Mouse (Mus musculus) liver, embryonic 13.5 days (tissue): ENCODE measurements around the gene Ptges3. TPM values are rescaled to one million over a fixed set of nuclear protein-coding genes. Genes with fewer than 3 reads are reported as not detected.

ENCODE experiments used
- ATAC-seq: fragments of 200-750 bp; cut with Nextera tagmentation; 2 replicates; pipeline ENCODE4 v1.8.0; 2017; ENCODE audit warnings: low read depth, mild to moderate bottlenecking, moderate number of reproducible peaks, moderate library complexity
- DNase-seq: peaks from one replicate; pipeline ENCODE4 v3.0.0; 2022
- H3K27ac ChIP-seq: fragments of 300-500 bp; sonication (generic); 2 replicates; pipeline ENCODE4 v1.5.1; 2015; ENCODE audit warnings: moderate library complexity, mild to moderate bottlenecking, inconsistent platforms
- H3K27me3 ChIP-seq: fragments of 300-500 bp; sonication (generic); 2 replicates; pipeline ENCODE4 v1.6.1; 2015; ENCODE audit warnings: mild to moderate bottlenecking, inconsistent platforms
- H3K36me3 ChIP-seq: fragments of 300-500 bp; sonication (generic); 2 replicates; pipeline ENCODE4 v1.6.1; 2015; ENCODE audit warnings: mild to moderate bottlenecking, inconsistent platforms
- H3K4me1 ChIP-seq: fragments of 300-500 bp; sonication (generic); replicated peaks from 2 replicates; pipeline ENCODE4 v1.6.1; 2015; ENCODE audit warnings: inconsistent platforms
- H3K4me2 ChIP-seq: fragments of 300-500 bp; sonication (generic); 2 replicates; pipeline ENCODE4 v1.6.1; 2015; ENCODE audit warnings: inconsistent platforms, mild to moderate bottlenecking, moderate library complexity
- H3K4me3 ChIP-seq: fragments of 300-500 bp; sonication (generic); replicated peaks from 2 replicates; pipeline ENCODE4 v1.5.1; 2015; ENCODE audit warnings: mild to moderate bottlenecking, inconsistent platforms
- H3K9ac ChIP-seq: fragments of 300-500 bp; sonication (generic); 2 replicates; pipeline ENCODE4 v1.6.1; 2015; ENCODE audit warnings: mild to moderate bottlenecking, inconsistent platforms
- H3K9me3 ChIP-seq: fragments of 300-500 bp; sonication (generic); replicated peaks from 2 replicates; pipeline ENCODE4 v1.6.1; 2016; ENCODE audit warnings: inconsistent platforms
- WGBS: fragments of 180-500 bp; shearing (Covaris S2); methylation state at CpG from one replicate; pipeline ENCODE4 v1.1.7; 2015; ENCODE audit not compliant: insufficient replicate concordance; 5-methylcytosine and 5-hydroxymethylcytosine counted together
- polyA plus RNA-seq: library from polyadenylated mRNA; unstranded; fragments of >200 nt; fragmentation: Nextera tagmentation; extraction: Ambion mirVana; gene quantifications from 2 replicates; pipeline ENCODE4 v1.2.1, GENCODE M21; 2015

Ptges3 gene
- 380 and 439 TPM in 2 replicates for polyA plus RNA-seq

- no peaks in the 10 kb centered on the region for H3K9me3 ChIP-seq
- H3K27ac ChIP-seq: peak within 1 kb of the TSS; percentile 97
- H3K4me1 ChIP-seq: peaks cover 44% of the 10 kb centered on the region
- peak within 1 kb of the TSS; percentile 96 for H3K4me2 ChIP-seq
- DNase-seq (peak; percentile 94), ATAC-seq (peak; percentile 89)
- H3K36me3 ChIP-seq: peaks cover 3% of the 10 kb centered on the region
- no peaks in the 10 kb centered on the region for H3K27me3 ChIP-seq
- H3K9ac ChIP-seq: peak within 1 kb of the TSS; percentile 91
- peak within 1 kb of the TSS; percentile 78 for H3K4me3 ChIP-seq
- 1% methylated on average over 58 of the region's 72 CpGs for WGBS
Observed at GRCm38 (mm10) chr10:128058601-128059151, at the start of gene Ptges3. TSS of gene Ptges3 (plus strand) at chr10:128058954.

GRCm38 (mm10) chr10:128009735-128010134 lies 49.0 kb upstream of the Ptges3 start:
- Histone ChIP-seq H3K4me3 (no peak overlapping the region), H3K4me1 (no peaks in the 10 kb centered on the region), H3K4me2 (no peak overlapping the region), H3K27me3 (no peaks in the 10 kb centered on the region), H3K27ac (no peak overlapping the region), H3K9ac (no peak overlapping the region), H3K9me3 (no peaks in the 10 kb centered on the region), H3K36me3 (no peaks in the 10 kb centered on the region)
- DNase-seq (no peak), ATAC-seq (no peak)
- 61% methylated on average over 5 of the region's 5 CpGs for WGBS

GRCm38 (mm10) chr10:128015068-128015934 lies 43.5 kb upstream of the Ptges3 start, which contains the start of gene Prim1:
TSS of gene Prim1 (plus strand) at chr10:128015168.
- H3K4me3 ChIP-seq: peak within 1 kb of the TSS; percentile 71
- no peaks in the 10 kb centered on the region for H3K27me3 ChIP-seq
- H3K27ac ChIP-seq: peak within 1 kb of the TSS; percentile 73
- peak; percentile 84 for DNase-seq
- peak; percentile 95 for ATAC-seq
- no peaks in the 10 kb centered on the region for H3K9me3 ChIP-seq
- peak within 1 kb of the TSS; percentile 77 for H3K9ac ChIP-seq
- WGBS: 2% methylated on average over 31 of the region's 31 CpGs
- H3K36me3 ChIP-seq: peaks cover 31% of the 10 kb centered on the region
- peaks cover 14% of the 10 kb centered on the region for H3K4me1 ChIP-seq
- peak within 1 kb of the TSS; percentile 78 for H3K4me2 ChIP-seq

DNA sequence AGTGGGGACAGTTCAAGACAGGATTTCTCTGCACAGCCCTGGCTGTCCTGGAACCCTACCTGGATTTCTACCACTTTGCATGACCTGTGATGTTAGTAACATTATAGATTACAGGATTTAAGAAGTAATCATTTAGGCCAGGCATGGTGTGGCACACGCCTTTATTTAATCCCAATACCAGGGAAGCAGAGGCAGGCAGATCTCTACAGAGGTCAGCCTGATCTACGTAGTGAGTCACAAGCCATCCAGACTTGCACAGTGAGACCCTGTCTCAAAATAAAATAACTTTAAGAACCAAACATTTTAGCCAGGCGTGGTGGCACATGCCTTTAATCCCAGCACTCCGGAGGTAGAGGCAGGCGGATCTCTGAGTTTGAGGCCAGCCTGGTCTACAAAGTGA lies 36.6 kb upstream of the Ptges3 start:
- WGBS: 89% methylated on average over 5 of the region's 5 CpGs
- Histone ChIP-seq H3K27ac (no peak overlapping the region), H3K4me2 (no peak overlapping the region), H3K4me1 (0 out of 2 replicates have a peak, but pooled peaks cover under 1% of the 10 kb centered on the region), H3K9me3 (no peaks in the 10 kb centered on the region), H3K36me3 (peaks cover 93% of the 10 kb centered on the region), H3K27me3 (no peaks in the 10 kb centered on the region), H3K4me3 (no peak overlapping the region), H3K9ac (no peak overlapping the region)
- DNase-seq: no peak
- ATAC-seq: no peak

DNA sequence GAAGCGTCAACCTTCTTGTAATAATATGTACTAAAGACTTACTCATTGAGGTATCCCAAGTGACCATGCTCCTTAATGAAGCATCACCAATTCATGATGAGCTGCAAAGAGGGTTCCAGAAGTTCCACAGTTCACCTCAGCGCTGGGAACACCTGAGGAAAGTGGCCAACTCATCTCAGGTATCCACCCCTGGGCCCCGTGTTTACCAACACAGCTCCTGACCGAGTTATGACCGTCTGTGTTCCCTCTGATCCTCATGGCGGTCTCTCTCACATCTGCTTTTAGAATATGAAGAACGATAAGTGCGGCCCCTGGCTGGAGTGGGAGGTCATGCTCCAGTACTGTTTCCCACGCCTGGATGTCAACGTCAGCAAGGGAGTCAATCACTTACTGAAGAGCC lies 35.3 kb upstream of the Ptges3 start:
- Histone ChIP-seq H3K27ac (no peak overlapping the region), H3K4me2 (no peak overlapping the region), H3K4me1 (no peaks in the 10 kb centered on the region), H3K9ac (no peak overlapping the region), H3K4me3 (no peak overlapping the region), H3K27me3 (no peaks in the 10 kb centered on the region), H3K9me3 (no peaks in the 10 kb centered on the region), H3K36me3 (peaks cover 96% of the 10 kb centered on the region)
- DNase-seq: no peak
- WGBS: 92% methylated on average over 10 of the region's 10 CpGs
- no peak for ATAC-seq

GRCm38 (mm10) chr10:128029931-128030330 lies 28.8 kb upstream of the Ptges3 start:
- no peak overlapping the region for H3K27ac ChIP-seq
- H3K4me3 ChIP-seq: no peak overlapping the region
- H3K4me1 ChIP-seq: peaks cover 5% of the 10 kb centered on the region
- H3K9ac ChIP-seq: no peak overlapping the region
- ATAC-seq (no peak), DNase-seq (no peak)
- H3K27me3 ChIP-seq: 0 out of 2 replicates have a peak, but pooled peaks cover 8% of the 10 kb centered on the region
- 85% methylated on average over 7 of the region's 7 CpGs for WGBS
- H3K9me3 ChIP-seq: no peaks in the 10 kb centered on the region
- H3K4me2 ChIP-seq: no peak overlapping the region
- H3K36me3 ChIP-seq: peaks cover 68% of the 10 kb centered on the region

GRCm38 (mm10) chr10:128030860-128031259 lies 27.9 kb upstream of the Ptges3 start:
- peaks cover 7% of the 10 kb centered on the region for H3K4me1 ChIP-seq
- no peak overlapping the region for H3K9ac ChIP-seq
- 0 out of 2 replicates have a peak, but pooled peaks cover 8% of the 10 kb centered on the region for H3K27me3 ChIP-seq
- no peaks in the 10 kb centered on the region for H3K9me3 ChIP-seq
- H3K4me3 ChIP-seq: no peak overlapping the region
- H3K27ac ChIP-seq: no peak overlapping the region
- DNase-seq (no peak), ATAC-seq (no peak)
- H3K36me3 ChIP-seq: peaks cover 59% of the 10 kb centered on the region
- no peak overlapping the region for H3K4me2 ChIP-seq
- WGBS: 32% methylated on average over 2 of the region's 2 CpGs

DNA sequence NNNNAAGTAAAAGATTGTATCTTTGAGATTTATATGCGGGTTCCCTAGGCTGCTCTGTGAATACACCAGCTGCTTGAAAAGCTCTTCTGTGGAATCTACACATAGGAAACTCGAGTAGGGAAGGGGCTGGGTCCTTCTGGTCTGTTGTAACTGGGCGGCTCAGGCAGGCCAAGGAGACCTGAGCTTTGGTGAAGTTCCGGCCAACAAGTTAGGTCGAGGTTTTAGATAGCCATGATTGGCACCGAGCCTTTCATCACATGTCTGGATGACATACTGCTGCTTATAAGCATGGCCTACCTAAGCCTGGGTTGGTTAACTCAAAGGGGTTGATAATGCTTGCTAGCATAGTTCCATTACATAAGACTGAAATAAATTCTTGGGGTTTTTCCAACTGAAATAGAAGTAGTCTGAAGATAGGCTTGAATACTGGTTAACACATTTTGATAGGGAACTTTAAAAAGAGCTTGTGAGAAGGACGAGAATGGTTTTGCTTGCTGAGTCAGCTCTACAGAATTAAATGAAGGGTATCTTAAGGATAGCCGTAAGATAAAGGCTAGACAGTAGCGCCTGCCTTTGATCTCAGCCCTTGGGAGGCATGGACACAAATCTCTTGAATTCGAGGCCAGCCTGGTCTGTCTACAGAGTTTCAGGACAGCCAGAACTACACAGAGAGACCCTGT lies 21.9 kb upstream of the Ptges3 start:
- Histone ChIP-seq H3K4me2 (peak overlapping the region; percentile 76), H3K4me1 (peaks cover 58% of the 10 kb centered on the region), H3K4me3 (peak overlapping the region; percentile 79), H3K9me3 (no peaks in the 10 kb centered on the region), H3K36me3 (peaks cover 42% of the 10 kb centered on the region), H3K27ac (peak overlapping the region; percentile 84), H3K9ac (peak overlapping the region; percentile 93), H3K27me3 (0 out of 2 replicates have a peak, but pooled peaks cover 8% of the 10 kb centered on the region)
- 2% methylated on average over 10 of the region's 10 CpGs for WGBS
- peak; percentile 37 for DNase-seq
- ATAC-seq: peak; percentile 15

DNA sequence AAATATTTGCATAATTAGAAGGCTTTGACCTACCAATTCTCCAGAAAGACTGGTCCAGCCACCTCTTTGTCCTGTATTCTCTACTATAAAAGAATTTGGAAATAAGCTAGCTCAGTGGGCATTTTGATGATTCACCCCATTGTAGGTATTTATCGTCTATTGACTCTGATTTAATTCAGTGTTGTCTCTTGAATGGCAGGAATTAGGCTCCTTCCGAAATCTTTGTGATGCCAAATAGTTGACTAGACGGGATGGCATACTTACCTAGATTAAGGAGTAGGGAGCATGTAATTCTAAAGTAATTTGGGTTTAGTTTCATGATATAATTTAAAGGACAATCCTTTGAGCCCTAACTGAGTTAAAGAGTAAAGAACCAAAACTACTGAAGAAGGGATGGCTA lies 20.8 kb upstream of the Ptges3 start:
- 0 out of 2 replicates have a peak, but pooled peaks cover 5% of the 10 kb centered on the region for H3K27me3 ChIP-seq
- peaks cover 51% of the 10 kb centered on the region for H3K36me3 ChIP-seq
- peak overlapping the region; percentile 21 for H3K4me3 ChIP-seq
- H3K4me2 ChIP-seq: peak overlapping the region; percentile 76
- H3K4me1 ChIP-seq: peaks cover 67% of the 10 kb centered on the region
- WGBS: 66% methylated on average over 3 of the region's 3 CpGs
- no peak for DNase-seq
- no peak for ATAC-seq
- peak overlapping the region; percentile 81 for H3K27ac ChIP-seq
- no peaks in the 10 kb centered on the region for H3K9me3 ChIP-seq
- peak overlapping the region; percentile 64 for H3K9ac ChIP-seq

DNA sequence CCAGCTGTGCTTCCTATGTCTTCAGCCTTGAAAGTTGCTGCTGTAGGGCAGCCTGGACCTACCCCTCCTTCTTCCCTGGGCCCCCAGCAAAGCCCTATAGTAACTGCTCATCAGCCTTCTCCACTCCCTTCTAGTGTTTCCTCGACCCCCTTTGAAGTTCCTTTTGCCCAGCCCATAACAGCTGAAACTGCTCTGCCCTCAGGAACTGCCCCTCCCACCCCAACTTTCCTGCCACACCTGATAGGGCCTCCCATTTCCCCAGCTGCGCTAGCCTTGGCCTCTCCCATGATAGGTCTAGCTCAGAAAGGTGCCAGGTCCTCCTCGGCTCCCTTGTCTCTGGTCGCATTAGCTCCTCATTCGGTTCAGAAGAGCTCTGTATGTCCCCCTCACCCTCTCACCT lies 19.6 kb upstream of the Ptges3 start:
- WGBS: 25% methylated on average over 5 of the region's 5 CpGs
- Histone ChIP-seq H3K9ac (peak overlapping the region; percentile 64), H3K4me1 (peaks cover 79% of the 10 kb centered on the region), H3K4me3 (peak overlapping the region; percentile 21), H3K9me3 (no peaks in the 10 kb centered on the region), H3K27ac (peak overlapping the region; percentile 81), H3K36me3 (peaks cover 63% of the 10 kb centered on the region), H3K4me2 (peak overlapping the region; percentile 76), H3K27me3 (no peaks in the 10 kb centered on the region)
- ATAC-seq (peak; percentile 60), DNase-seq (peak; percentile 28)

- Histone ChIP-seq H3K4me2 (peak overlapping the region; percentile 76), H3K4me3 (0 out of 2 replicates have a peak overlapping the region, but pooled peaks have one; percentile 21), H3K9ac (peak overlapping the region; percentile 64), H3K27me3 (no peaks in the 10 kb centered on the region), H3K27ac (peak overlapping the region; percentile 81), H3K36me3 (peaks cover 70% of the 10 kb centered on the region), H3K9me3 (no peaks in the 10 kb centered on the region), H3K4me1 (peaks cover 81% of the 10 kb centered on the region)
- no peak for DNase-seq
- no peak for ATAC-seq
- WGBS: 69% methylated on average over 3 of the region's 3 CpGs
Observed at GRCm38 (mm10) chr10:128039858-128040257, 18.9 kb upstream of the Ptges3 start.
